Mouse (Mus musculus) megakaryocyte progenitor cell, adult 5-6 weeks (primary cell): ENCODE data around the gene Rad51b. TPM values are rescaled to one million over a fixed set of nuclear protein-coding genes. Genes with fewer than 3 reads are reported as not detected.

Experiments used
- ATAC-seq: replicated peaks from 2 replicates; pipeline ENCODE4 v1.8.0; 2016; ENCODE audit warnings: mild to moderate bottlenecking, moderate TSS enrichment, inconsistent platforms; ENCODE audit not compliant: poor library complexity
- total RNA-seq, 2 experiments: library from RNA; stranded (forward) in 1 of 2; stranded (reverse) in 1 of 2; fragments of 157-497, 149-512 nt in 1 of 2; fragments of 200-1000 nt in 1 of 2; gene quantifications; 2 replicates each; pipeline versions ENCODE4 v1.2.3 to v1.2.4; 2015 to 2017

Gene Rad51b
- total RNA-seq, 2 experiments from 2014 or later: 15.7 to 19.5 TPM

GRCm38 (mm10) chr12:79812838-79813563 is 515.9 kb downstream of the Rad51b start:
- no peak for ATAC-seq

GRCm38 (mm10) chr12:79813566-79814305 is 516.7 kb downstream of the Rad51b start:
- no peak for ATAC-seq

GRCm38 (mm10) chr12:79814312-79815091 is 517.4 kb downstream of the Rad51b start:
- ATAC-seq: no peak

- ATAC-seq: no peak
These were observed 519.2 kb downstream of the Rad51b start for GRCm38 (mm10) chr12:79816241-79816640.

- ATAC-seq: peak; percentile 59
These were observed 523.3 kb downstream of the Rad51b start for GRCm38 (mm10) chr12:79820228-79820958.

GRCm38 (mm10) chr12:79821901-79822300 is 524.8 kb downstream of the Rad51b start:
- ATAC-seq: no peak

GRCm38 (mm10) chr12:79822401-79822800 is 525.3 kb downstream of the Rad51b start:
- no peak for ATAC-seq

GRCm38 (mm10) chr12:79825922-79826321 is 528.8 kb downstream of the Rad51b start:
- no peak for ATAC-seq

- ATAC-seq: peak; percentile 85
These were observed 530.2 kb downstream of the Rad51b start for GRCm38 (mm10) chr12:79827233-79827692.

- ATAC-seq: peak; percentile 12; the same call in 1 of the 2 replicates
These were observed 530.7 kb downstream of the Rad51b start for GRCm38 (mm10) chr12:79827735-79828134.

- no peak for ATAC-seq
These were observed 533.6 kb downstream of the Rad51b start for GRCm38 (mm10) chr12:79830686-79831085.

- ATAC-seq: peak; percentile 74
These were observed 535.5 kb downstream of the Rad51b start for GRCm38 (mm10) chr12:79832611-79833010.

- no peak for ATAC-seq
These were observed 538.4 kb downstream of the Rad51b start for GRCm38 (mm10) chr12:79835521-79835920.

GRCm38 (mm10) chr12:79838181-79838961 is 541.3 kb downstream of the Rad51b start:
- peak; percentile 69 for ATAC-seq

- ATAC-seq: no peak
These were observed 542.2 kb downstream of the Rad51b start for GRCm38 (mm10) chr12:79839096-79839941.

- no peak for ATAC-seq
These were observed 543.4 kb downstream of the Rad51b start for GRCm38 (mm10) chr12:79840465-79840864.

- ATAC-seq: peak; percentile 33
These were observed 544.2 kb downstream of the Rad51b start for GRCm38 (mm10) chr12:79841248-79841647.

- peak; percentile 18 for ATAC-seq
These were observed 545.2 kb downstream of the Rad51b start for GRCm38 (mm10) chr12:79842319-79842718.

- no peak for ATAC-seq
These were observed 545.9 kb downstream of the Rad51b start for GRCm38 (mm10) chr12:79843002-79843401.
